ENCODE assay signal across 9 mouse cellular contexts in genomic region chr6:30572456-30573311, GRCm38 (mm10). TPM values are rescaled to one million over a fixed set of nuclear protein-coding genes. Genes with fewer than 3 reads are reported as not detected.
DNase-seq lines count a peak whose midpoint lies in the region; ATAC-seq and TF ChIP-seq lines count a peak whose summit lies in the region.
"Had no signal": no experiment of that assay in that cellular context is flagged by ENCODE, and none has a peak within 500 bp of the region (broad histone marks: within the 10 kb centered on the region; RNA-seq: fewer than 3 reads in every experiment).

No protein-coding gene starts in this region.

- H3K4me1 ChIP-seq in intestine, embryonic 16.5 days (ENCODE audit: control insufficient read depth, insufficient read depth, low read length), result peaks cover 8% of the 10 kb centered on the region; the same call in 1 of the 2 replicates
- peaks cover 8% of the 10 kb centered on the region for H3K4me1 ChIP-seq in lung, embryonic 14.5 days (ENCODE audit: insufficient read depth)

- no peak overlapping the region for H3K4me2 ChIP-seq in intestine, embryonic 16.5 days (ENCODE audit: low read depth, low read length)
- H3K4me2 ChIP-seq in lung, embryonic 14.5 days, result no peak overlapping the region

- intact Hi-C loops in gastrocnemius, postnatal 14 days (cut with DNase I; ENCODE audit: low total_unique reads), result no loop called here

- peak; percentile 20 for DNase-seq in gastrocnemius, postnatal 10 days
- DNase-seq in gastrocnemius, postnatal 14 days, result no peak
- DNase-seq in frontal cortex, postnatal 25 days (ENCODE audit: low spot score in 2 of 2), result peak; percentile 50 to 67
- peak; percentile 78 for DNase-seq in lung, embryonic 14.5 days
- DNase-seq in right cerebral cortex, adult 18-20 months, result peak; percentile 92
- DNase-seq in ovary, postnatal 36 days (ENCODE audit: low spot score), result no peak

- TF ChIP-seq CTCF in lung, embryonic 14.5 days (IDR thresholded peaks at IDR 0.05; ENCODE audit: low read depth), result no peak

- H3K4me3 ChIP-seq in intestine, embryonic 16.5 days (ENCODE audit: low read length), result no peak overlapping the region
- H3K4me3 ChIP-seq in lung, embryonic 14.5 days (ENCODE audit: low read depth, low read length), result no peak overlapping the region

- H3K9me3 ChIP-seq in intestine, embryonic 16.5 days (ENCODE audit: control insufficient read depth, low read length), result no peaks in the 10 kb centered on the region
- H3K9me3 ChIP-seq in lung, embryonic 14.5 days (ENCODE audit: low read depth, low read length), result no peaks in the 10 kb centered on the region

- WGBS in intestine, embryonic 16.5 days, result 55% methylated on average over 20 of the region's 20 CpGs
- WGBS in lung, embryonic 14.5 days, result 42% methylated on average over 20 of the region's 20 CpGs

- H3K9ac ChIP-seq in intestine, embryonic 16.5 days (ENCODE audit: low read depth, low read length), result 0 out of 2 replicates have a peak overlapping the region, but pooled peaks have one; percentile 2
- no peak overlapping the region for H3K9ac ChIP-seq in lung, embryonic 14.5 days

- ATAC-seq in intestine, embryonic 16.5 days, result no peak
- peak; percentile 86 for ATAC-seq in lung, embryonic 14.5 days (ENCODE audit: insufficient read depth)
- ATAC-seq in inflammation-experienced regulatory T-cells, adult 6 months, result no peak

- H3K27ac ChIP-seq in intestine, embryonic 16.5 days (ENCODE audit: low read length), result peak overlapping the region; percentile 54
- H3K27ac ChIP-seq in lung, embryonic 14.5 days (ENCODE audit: low read depth), result peak overlapping the region; percentile 62; the same call in 1 of the 2 replicates

- no peaks in the 10 kb centered on the region for H3K36me3 ChIP-seq in intestine, embryonic 16.5 days (ENCODE audit: control insufficient read depth, insufficient read depth, low read length)
- no peaks in the 10 kb centered on the region for H3K36me3 ChIP-seq in lung, embryonic 14.5 days (ENCODE audit: insufficient read depth)

- H3K27me3 ChIP-seq in intestine, embryonic 16.5 days (replicated peaks; ENCODE audit: control insufficient read depth, insufficient read depth, low read length), result no peaks in the 10 kb centered on the region
- H3K27me3 ChIP-seq in lung, embryonic 14.5 days (ENCODE audit: insufficient read depth, low read length), result no peaks in the 10 kb centered on the region

RNA-seq across cellular contexts. Expression of gene Cpa4, which starts 4.5 kb away (rescaled TPM):
- 1 to 10 TPM in 1 of 2 experiments, under 1 TPM in 1; 0.80 to 1.2 TPM for total RNA-seq in gastrocnemius, postnatal 10 days (2021)
- total RNA-seq in gastrocnemius, postnatal 14 days (2021), result under 1 TPM; 0.13 to 0.25 TPM
- polyA plus RNA-seq in intestine, embryonic 16.5 days (2015; fragmentation: Nextera tagmentation; extraction: Ambion mirVana), result 0.39 and 0.58 TPM in 2 replicates
- 0.07 and 0.14 TPM in 2 replicates for polyA plus RNA-seq in lung, embryonic 14.5 days (2014; fragmentation: Nextera tagmentation; extraction: Ambion mirVana)
- not detected for polyA plus RNA-seq in inflammation-experienced regulatory T-cells, adult 6 months (2017; shearing (Covaris generic))
- polyA plus RNA-seq: C2C12 had no signal

RNA-seq across cellular contexts. Expression of gene Cpa2, which starts 31.3 kb away (rescaled TPM):
- 1 to 10 TPM; 1.2 to 1.6 TPM for total RNA-seq in gastrocnemius, postnatal 10 days (2021)
- 1 to 10 TPM in 1 of 2 experiments, not detected in 1; 1.3 TPM for total RNA-seq in gastrocnemius, postnatal 14 days (2021)
- polyA plus RNA-seq in intestine, embryonic 16.5 days (2015; fragmentation: Nextera tagmentation; extraction: Ambion mirVana), result 399 and 443 TPM in 2 replicates
- 7.2 and 7.8 TPM in 2 replicates for polyA plus RNA-seq in lung, embryonic 14.5 days (2014; fragmentation: Nextera tagmentation; extraction: Ambion mirVana)
- under 1 TPM in 1 of 3 experiments, not detected in 2; 0.71 TPM for polyA plus RNA-seq in inflammation-experienced regulatory T-cells, adult 6 months (2017; shearing (Covaris generic))
- polyA plus RNA-seq: C2C12 had no signal

RNA-seq across cellular contexts. Expression of gene Cpa5, which starts 38.1 kb away (rescaled TPM):
- total RNA-seq in gastrocnemius, postnatal 10 days (2021), result under 1 TPM; 0.78 to 0.93 TPM
- under 1 TPM; 0.31 to 0.43 TPM for total RNA-seq in gastrocnemius, postnatal 14 days (2021)
- polyA plus RNA-seq in intestine, embryonic 16.5 days (2015; fragmentation: Nextera tagmentation; extraction: Ambion mirVana), result not detected in 2 replicates
- polyA plus RNA-seq in lung, embryonic 14.5 days (2014; fragmentation: Nextera tagmentation; extraction: Ambion mirVana), result 0.11 TPM in 1 of 2 replicates, not detected in the other
- polyA plus RNA-seq in inflammation-experienced regulatory T-cells, adult 6 months (2017; shearing (Covaris generic)), result not detected
- polyA plus RNA-seq: C2C12 had no signal

Comparison
In these comparisons a context has a peak if more than half of its experiments do, and no peak if none do; other contexts are left out.
1. DNase-seq: peak in gastrocnemius, postnatal 10 days (single experiment), frontal cortex, postnatal 25 days (2 of 2), lung, embryonic 14.5 days (single experiment) and right cerebral cortex, adult 18-20 months (single experiment); none in gastrocnemius, postnatal 14 days (single experiment) and ovary, postnatal 36 days (single experiment).
2. RNA of gene Cpa2, which starts 31.3 kb away (polyA plus RNA-seq): 399 to 443 TPM in intestine, embryonic 16.5 days; 7.2 to 7.8 TPM in lung, embryonic 14.5 days and 0.71 TPM in inflammation-experienced regulatory T-cells, adult 6 months; every median in the first group is over 10 times any median in the second.